Mouse (Mus musculus): ENCODE data around the gene Gm8369. TPM values are rescaled to one million over a fixed set of nuclear protein-coding genes. Genes with fewer than 3 reads are reported as not detected.
"Not testable (repeated sequence)": the region's sequence is repeated elsewhere in the genome, so short reads cannot be mapped to it uniquely, and the experiment has no call there.

Gene Gm8369
- polyA plus RNA-seq, 1 experiment from 2014 or later, result 2.1 TPM

DNA sequence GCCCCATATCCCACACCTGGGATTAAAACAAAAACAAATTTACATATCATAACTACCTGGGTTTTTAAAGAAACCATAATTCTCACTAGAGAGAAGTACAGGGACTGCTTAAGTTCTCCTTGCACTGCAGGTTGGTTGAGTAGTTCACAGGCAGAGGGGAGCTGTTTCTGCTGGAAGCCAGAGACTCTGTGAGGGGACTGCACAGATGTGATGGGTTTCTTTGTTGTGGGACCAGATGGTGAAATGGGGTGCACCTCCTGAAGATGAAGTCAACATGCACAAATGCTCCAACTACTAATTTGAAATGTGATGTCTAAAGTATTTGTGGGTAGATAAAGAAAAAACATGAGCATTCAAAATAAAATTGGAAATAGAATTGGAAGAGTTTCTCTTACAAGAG is 62.2 kb downstream of the Gm8369 start:
- Histone ChIP-seq H3K27me3 (ENCODE audit: insufficient read depth, low read length) (no peaks in the 10 kb centered on the region), H3K9ac (replicated peaks) (no peak overlapping the region), H3K36me3 (replicated peaks; ENCODE audit: insufficient read depth, low read length) (no peaks in the 10 kb centered on the region), H3K4me3 (ENCODE audit: low read depth, low read length) (no peak overlapping the region), H3K27ac (ENCODE audit: low read depth) (no peak overlapping the region), H3K4me1 (ENCODE audit: insufficient read depth) (no peaks in the 10 kb centered on the region), H3K9me3 (ENCODE audit: low read length) (no peaks in the 10 kb centered on the region), H3K4me2 (ENCODE audit: low read depth, low read length) (no peak overlapping the region)
- no peak for TF ChIP-seq EP300 (IDR thresholded peaks at IDR 0.05; ENCODE audit: low read depth)
- no peak for TF ChIP-seq CTCF (IDR thresholded peaks at IDR 0.05; ENCODE audit: low read depth)
- ATAC-seq (no peak), DNase-seq (no peak)

- Histone ChIP-seq H3K27ac (ENCODE audit: low read depth) (no peak overlapping the region), H3K4me2 (ENCODE audit: low read depth, low read length) (no peak overlapping the region), H3K9me3 (ENCODE audit: low read length) (no peaks in the 10 kb centered on the region), H3K36me3 (replicated peaks; ENCODE audit: insufficient read depth, low read length) (no peaks in the 10 kb centered on the region), H3K4me1 (ENCODE audit: insufficient read depth) (no peaks in the 10 kb centered on the region), H3K4me3 (ENCODE audit: low read depth, low read length) (no peak overlapping the region), H3K27me3 (ENCODE audit: insufficient read depth, low read length) (no peaks in the 10 kb centered on the region), H3K9ac (replicated peaks) (no peak overlapping the region)
- 70% methylated on average over 5 of the region's 5 CpGs for WGBS (ENCODE audit: insufficient replicate concordance)
- DNase-seq, result peak; percentile 54
- no peak; the same call in 1 of the 2 replicates for ATAC-seq
- TF ChIP-seq EP300 (IDR thresholded peaks at IDR 0.05; ENCODE audit: low read depth) (no peak), CTCF (IDR thresholded peaks at IDR 0.05; ENCODE audit: low read depth) (no peak)
Observed at GRCm38 (mm10) chr19:11554726-11555125, 69.0 kb downstream of the Gm8369 start.

GRCm38 (mm10) chr19:11559560-11559959 is 73.8 kb downstream of the Gm8369 start:
- H3K4me3 ChIP-seq (ENCODE audit: low read depth, low read length); DNase-seq; H3K27me3 ChIP-seq (ENCODE audit: insufficient read depth, low read length); H3K27ac ChIP-seq (ENCODE audit: low read depth); H3K4me2 ChIP-seq (ENCODE audit: low read depth, low read length); H3K36me3 ChIP-seq (replicated peaks; ENCODE audit: insufficient read depth, low read length); H3K9me3 ChIP-seq (ENCODE audit: low read length); H3K4me1 ChIP-seq (ENCODE audit: insufficient read depth); H3K9ac ChIP-seq (replicated peaks): not testable (repeated sequence)
- peak; percentile 38; the same call in 1 of the 2 replicates for ATAC-seq

Other genes starting within 250 kb of the Gm8369 start
- 3.3 and 3.8 TPM in 2 replicates for gene Ms4a1, start 219.7 kb upstream of the Gm8369 start, polyA plus RNA-seq (2015; fragmentation: Nextera tagmentation; extraction: Ambion mirVana)
- not detected in 2 replicates for gene Ms4a5, start 202.1 kb upstream of the Gm8369 start, polyA plus RNA-seq (2015; fragmentation: Nextera tagmentation; extraction: Ambion mirVana)
- gene Ms4a14, start 171.5 kb upstream of the Gm8369 start, polyA plus RNA-seq (2015; fragmentation: Nextera tagmentation; extraction: Ambion mirVana), result 0.02 TPM in 1 of 2 replicates, not detected in the other
- 2.9 and 3.5 TPM in 2 replicates for gene Ms4a7, start 149.8 kb upstream of the Gm8369 start, polyA plus RNA-seq (2015; fragmentation: Nextera tagmentation; extraction: Ambion mirVana)
- gene Ms4a4a, start 110.4 kb upstream of the Gm8369 start, polyA plus RNA-seq (2015; fragmentation: Nextera tagmentation; extraction: Ambion mirVana), result 2.8 and 3.2 TPM in 2 replicates
- gene Ms4a4c, start 81.2 kb upstream of the Gm8369 start, polyA plus RNA-seq (2015; fragmentation: Nextera tagmentation; extraction: Ambion mirVana), result 2.1 and 2.5 TPM in 2 replicates
- 1.8 and 2.3 TPM in 2 replicates for gene Ms4a4b, start 42.4 kb upstream of the Gm8369 start, polyA plus RNA-seq (2015; fragmentation: Nextera tagmentation; extraction: Ambion mirVana)
- gene Ms4a6c, start 16.6 kb upstream of the Gm8369 start, polyA plus RNA-seq (2015; fragmentation: Nextera tagmentation; extraction: Ambion mirVana), result 13.1 and 13.4 TPM in 2 replicates
- 3.2 and 3.8 TPM in 2 replicates for gene Ms4a6b, start 30.6 kb downstream of the Gm8369 start, polyA plus RNA-seq (2015; fragmentation: Nextera tagmentation; extraction: Ambion mirVana)
- gene Ms4a4d, start 50.9 kb downstream of the Gm8369 start, polyA plus RNA-seq (2015; fragmentation: Nextera tagmentation; extraction: Ambion mirVana), result 1.5 and 1.7 TPM in 2 replicates
- 8.8 and 9.0 TPM in 2 replicates for gene Ms4a6d, start 118.9 kb downstream of the Gm8369 start, polyA plus RNA-seq (2015; fragmentation: Nextera tagmentation; extraction: Ambion mirVana)
- gene Ms4a2, start 137.8 kb downstream of the Gm8369 start, polyA plus RNA-seq (2015; fragmentation: Nextera tagmentation; extraction: Ambion mirVana), result 0.86 and 0.90 TPM in 2 replicates
- gene Ms4a3, start 154.9 kb downstream of the Gm8369 start, polyA plus RNA-seq (2015; fragmentation: Nextera tagmentation; extraction: Ambion mirVana), result 37.6 and 38.0 TPM in 2 replicates
- gene Oosp2, start 174.6 kb downstream of the Gm8369 start, polyA plus RNA-seq (2015; fragmentation: Nextera tagmentation; extraction: Ambion mirVana), result 0.19 TPM in 1 of 2 replicates, not detected in the other
- 0.26 and 0.54 TPM in 2 replicates for gene Oosp1, start 205.2 kb downstream of the Gm8369 start, polyA plus RNA-seq (2015; fragmentation: Nextera tagmentation; extraction: Ambion mirVana)
- gene Oosp3, start 211.1 kb downstream of the Gm8369 start, polyA plus RNA-seq (2015; fragmentation: Nextera tagmentation; extraction: Ambion mirVana), result not detected in 2 replicates

All from liver, postnatal 0 days (tissue).